Mouse (Mus musculus): ENCODE data around the gene Tubgcp2.

Tubgcp2 gene

DNA sequence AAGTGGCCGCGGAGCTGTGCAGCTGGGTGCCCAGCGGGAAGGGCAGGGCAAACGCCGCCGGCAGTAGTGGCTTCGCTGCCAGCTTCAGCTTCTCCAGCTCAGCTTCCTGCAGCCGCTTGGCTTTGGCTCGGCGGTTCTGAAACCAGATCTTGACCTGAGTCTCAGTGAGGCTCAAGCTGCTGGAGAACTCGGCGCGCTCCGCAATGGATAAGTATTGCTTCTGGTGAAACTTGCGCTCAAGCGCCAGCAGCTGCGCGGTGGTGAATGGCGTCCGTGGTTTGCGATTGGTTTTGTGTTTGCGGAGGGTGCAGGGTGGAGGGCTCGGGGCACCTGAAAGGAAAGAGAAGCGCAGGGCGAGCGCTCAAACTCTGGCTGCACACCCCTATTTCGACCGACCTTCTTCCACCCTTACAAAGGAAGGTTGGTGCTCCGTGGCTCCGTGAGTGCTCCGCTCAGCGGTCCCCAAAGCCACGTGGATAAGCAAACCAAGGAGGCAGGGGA lies 11.4 kb upstream of the Tubgcp2 start:
- DNase-seq (ENCODE audit: low read depth), result peak; percentile 36

DNA sequence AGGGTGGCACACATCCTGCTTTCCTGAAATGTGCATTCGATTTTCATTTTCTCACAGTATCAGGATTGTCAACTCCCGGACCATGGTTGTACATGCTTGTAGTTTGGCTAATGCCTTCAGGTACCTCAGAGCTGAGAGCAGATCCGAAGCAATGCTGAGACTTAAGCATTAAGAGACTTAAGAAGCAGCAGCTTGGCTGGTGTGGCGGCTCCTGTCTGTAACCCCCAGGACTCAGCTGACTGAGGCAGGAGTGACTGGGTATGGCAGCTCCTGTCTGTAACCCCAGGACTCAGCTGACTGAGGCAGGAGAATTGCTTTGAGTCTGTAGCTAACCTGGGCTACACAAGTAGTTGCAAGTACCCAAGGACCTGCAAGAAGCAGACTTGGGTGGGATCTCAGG lies 9.1 kb upstream of the Tubgcp2 start:
- no peak for DNase-seq (ENCODE audit: low read depth)

DNA sequence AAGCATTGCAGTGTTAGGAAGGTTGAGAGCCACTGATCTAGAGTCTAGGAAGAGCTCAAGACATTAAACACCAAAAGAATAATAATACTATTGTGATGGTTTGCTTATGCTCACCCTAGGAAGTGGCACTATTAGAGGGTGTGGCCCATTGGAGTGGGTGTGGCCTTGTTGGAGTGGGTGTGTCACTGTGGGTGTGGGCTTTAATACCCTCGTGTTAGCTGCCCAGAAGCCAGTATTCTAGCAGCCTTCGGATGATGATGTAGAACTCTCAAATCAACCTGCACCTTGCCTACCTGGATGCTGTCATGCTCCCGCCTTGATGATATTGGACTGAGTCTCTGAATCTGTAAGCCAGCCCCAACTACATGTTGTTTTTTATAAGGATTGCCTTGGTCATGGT lies 6.3 kb upstream of the Tubgcp2 start:
- no peak for DNase-seq (ENCODE audit: low read depth)

DNA sequence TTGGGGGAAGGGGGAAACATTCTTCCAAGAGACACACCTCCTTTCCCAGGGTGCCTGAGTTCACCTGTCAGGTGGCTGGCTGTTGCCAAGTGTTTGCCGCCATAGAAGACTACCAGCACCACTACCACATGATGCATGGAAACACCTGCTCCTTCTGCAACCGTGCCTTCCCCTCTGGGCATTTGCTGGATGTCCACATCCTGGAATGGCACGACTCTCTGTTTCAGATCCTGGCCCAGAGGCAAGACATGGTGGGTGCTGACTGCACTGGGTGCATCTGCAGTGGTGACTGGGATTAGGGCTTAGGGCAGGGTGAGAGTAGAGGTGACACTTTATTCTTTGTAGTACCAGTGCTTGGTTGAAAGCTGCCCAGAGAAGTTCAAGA lies 694 bp upstream of the Tubgcp2 start:
- DNase-seq (ENCODE audit: low read depth), result no peak

DNA sequence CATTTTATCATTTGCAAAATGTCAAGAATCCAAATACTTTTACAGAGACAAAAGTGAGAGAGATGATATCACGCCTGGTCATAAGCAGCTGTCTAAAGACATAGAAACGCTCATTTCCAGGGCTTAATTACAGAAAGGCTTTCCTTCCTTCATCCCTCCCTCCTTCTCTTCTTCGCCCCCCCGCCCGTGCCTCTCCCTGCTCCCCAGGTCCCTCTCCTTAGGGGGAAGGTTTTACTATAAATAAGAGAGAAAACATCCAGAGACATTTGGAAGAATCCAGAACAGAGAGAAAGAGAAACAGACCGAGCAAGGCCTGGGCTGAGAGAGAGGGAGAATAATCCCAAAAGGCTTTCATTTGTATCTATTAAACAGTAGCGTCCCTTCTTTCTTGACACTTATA lies 1.0 kb downstream of the Tubgcp2 start:
- no peak for DNase-seq (ENCODE audit: low read depth)

DNA sequence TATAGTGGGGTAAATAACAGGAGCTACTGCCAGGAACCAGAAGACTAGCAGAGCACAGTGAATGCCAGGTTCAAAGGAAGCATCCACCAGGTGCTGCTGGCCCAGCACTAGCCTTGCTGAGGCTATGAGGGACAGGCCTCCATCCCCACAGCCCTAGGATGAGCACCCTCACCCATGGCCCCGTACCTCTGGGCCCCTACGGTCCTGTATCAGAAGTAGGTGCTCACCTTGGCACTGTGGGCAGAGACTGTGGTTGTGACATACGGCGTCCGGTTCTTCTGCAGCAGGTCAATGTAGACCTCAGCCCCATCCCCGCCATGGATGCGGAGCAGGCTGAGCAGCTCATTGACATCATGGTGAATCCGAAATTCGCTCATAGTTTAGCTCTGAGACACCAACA lies 3.1 kb downstream of the Tubgcp2 start:
- DNase-seq (ENCODE audit: low read depth), result no peak

DNA sequence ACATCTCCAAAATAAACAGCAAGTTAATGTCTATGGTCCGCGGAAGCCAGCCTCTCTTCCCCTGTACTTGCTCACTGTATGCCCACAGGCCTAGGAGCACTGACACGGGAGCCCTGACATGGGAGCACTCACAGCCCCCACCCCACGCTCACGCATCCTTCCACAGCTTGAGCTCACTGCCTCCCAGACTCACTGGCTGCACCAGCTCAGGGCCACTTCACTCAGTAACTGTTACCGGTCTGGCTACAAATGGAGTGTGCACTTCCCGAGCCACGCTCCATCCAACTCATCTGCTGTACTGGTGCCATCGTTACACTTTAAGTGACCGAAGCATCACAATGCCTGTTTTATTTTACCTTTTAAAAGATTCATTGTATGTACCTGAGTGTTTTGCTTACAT lies 4.1 kb downstream of the Tubgcp2 start:
- DNase-seq (ENCODE audit: low read depth), result no peak

DNA sequence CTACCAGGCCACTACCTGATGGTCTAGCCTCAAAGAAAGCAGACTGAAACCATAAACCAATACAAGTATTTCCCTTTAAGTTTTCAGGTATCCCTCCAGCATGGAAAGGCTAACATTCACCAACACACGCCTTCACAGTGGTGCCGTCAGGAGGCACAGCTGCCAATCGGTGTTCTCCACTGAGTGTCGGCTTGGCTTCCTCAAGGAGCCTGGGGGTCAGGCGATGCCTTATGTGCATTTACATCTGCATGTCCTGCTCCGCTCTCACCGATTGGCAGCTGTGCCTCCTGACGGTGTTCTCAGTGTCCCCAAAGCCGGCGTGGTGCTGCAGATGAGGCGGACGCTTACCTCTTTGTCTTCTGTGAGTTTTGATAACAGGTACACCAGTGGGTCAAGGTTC lies 4.7 kb downstream of the Tubgcp2 start:
- DNase-seq (ENCODE audit: low read depth), result no peak

DNA sequence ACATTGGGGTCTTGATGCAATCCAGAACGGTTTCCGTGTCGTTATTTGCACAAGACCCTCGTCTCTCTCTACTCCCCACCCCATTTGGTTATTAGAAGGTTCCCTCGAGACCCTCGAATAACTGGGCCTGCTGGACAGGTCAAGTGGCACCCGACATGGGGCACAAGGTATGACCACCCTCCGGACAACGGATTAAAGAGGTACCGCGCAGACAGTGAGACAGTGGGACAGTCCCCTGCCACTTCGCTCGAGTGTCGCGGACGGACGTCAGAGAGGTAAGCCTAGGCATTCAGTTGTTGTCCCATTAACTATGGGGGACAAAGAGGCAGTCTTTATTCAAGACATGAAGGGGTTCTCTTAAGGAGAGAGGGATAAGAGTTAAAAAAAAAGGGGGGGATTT lies 25.1 kb downstream of the Tubgcp2 start:
- no peak for DNase-seq (ENCODE audit: low read depth)

DNA sequence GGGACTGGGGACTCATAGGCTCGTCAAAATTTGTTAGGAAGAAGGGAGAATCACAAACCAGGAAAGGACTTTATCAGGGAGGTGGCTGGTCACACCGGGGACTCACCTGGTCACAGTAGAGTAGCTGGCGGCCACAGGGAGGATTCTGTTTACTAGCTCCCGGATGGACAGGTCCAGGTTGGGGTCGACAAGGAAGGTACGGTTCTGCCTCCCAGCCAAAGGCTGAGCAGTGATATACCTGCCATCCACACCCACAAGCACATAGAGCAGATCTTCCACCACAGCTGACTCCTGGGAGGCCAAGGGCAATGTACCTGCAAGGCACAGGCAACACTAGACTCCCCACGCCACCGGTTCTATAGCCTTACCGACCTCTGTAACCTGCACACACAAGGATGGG lies 28.7 kb downstream of the Tubgcp2 start:
- no peak for DNase-seq (ENCODE audit: low read depth)

DNA sequence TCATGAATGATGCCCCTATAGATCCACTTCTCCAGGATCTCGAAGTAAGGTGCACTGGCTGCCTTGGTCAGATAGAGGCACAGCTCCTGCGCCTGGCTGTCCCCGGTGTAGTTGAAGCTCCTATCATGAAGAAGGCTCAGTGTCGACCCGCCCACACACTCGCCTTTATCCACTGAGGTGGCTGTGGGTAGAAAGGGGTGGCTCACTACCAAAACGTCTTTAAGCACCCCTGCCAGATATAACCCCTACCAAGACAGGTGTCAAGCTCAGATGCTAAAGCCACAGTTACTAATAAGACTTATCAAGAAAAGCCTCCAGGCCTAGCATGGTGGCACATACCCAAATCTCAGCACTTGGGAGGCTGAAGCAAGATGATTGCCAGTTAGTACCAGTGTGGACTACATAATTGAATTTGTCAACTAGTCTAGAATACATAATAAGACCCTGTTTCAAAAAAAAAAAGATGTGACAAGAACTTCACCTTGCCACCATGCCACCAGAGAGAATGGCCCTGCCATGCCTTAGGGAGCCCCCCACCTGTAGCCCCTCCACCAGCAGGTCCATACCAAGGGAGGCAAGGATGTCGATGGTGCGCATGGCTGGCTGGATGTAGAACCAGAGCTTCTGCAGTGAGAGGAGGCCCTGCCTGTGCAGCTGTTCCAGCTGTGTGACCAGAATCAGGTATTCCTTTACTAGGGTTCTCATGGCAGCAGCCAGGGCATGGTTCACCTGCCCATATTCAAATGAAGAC lies 29.4 kb downstream of the Tubgcp2 start:
- DNase-seq (ENCODE audit: low read depth), result no peak

DNA sequence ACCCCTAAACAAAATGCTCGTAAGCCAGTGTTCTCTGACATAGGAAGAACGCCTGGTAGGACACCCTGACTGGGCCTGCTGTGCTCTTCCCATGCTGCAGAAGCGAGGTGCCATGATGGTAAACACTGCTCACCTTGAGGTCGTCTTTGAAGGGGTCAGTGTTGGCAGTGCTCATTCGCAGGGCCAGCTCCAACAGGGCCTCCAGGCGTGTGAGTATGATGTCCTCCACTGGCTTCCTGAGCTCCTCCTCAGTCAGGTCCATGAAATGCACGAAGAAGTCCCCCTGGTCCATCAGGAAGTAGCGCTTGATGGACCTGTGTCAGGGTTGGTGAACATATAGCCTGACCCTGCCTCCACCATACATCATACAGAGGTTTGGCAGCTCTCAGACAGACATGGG lies 31.8 kb downstream of the Tubgcp2 start:
- no peak for DNase-seq (ENCODE audit: low read depth)

DNA sequence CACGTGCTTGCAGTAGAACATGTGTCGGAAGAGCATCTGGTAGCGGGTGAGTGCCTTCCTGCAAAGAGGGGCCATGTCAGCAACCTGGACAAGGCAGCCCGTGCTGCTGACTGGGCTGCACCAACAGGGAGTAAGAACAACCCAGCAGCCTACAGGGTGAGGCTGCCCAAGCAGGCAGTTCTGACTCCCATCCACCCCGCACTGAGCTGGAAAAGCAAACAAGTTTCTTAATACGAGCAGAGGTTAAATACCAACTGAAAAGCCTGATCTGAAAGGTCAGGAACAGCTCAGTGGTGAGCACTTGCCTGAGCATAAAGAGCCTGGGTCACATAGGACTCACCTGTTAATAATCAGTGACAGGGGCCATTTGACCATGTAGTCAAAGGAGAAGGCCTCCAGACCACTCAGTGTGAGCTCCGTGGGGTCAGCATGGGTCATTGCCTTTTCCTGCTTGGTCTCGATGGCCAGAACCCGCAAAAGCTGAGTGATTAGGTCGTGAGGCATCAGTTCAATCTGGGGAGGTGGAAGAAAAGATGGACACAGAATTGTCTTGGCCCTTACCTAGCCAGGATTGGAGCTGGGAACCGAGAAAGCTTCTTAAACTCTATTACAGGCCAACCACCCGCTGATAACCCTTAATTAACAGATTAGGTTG lies 35.3 kb downstream of the Tubgcp2 start:
- DNase-seq (ENCODE audit: low read depth), result no peak

DNA sequence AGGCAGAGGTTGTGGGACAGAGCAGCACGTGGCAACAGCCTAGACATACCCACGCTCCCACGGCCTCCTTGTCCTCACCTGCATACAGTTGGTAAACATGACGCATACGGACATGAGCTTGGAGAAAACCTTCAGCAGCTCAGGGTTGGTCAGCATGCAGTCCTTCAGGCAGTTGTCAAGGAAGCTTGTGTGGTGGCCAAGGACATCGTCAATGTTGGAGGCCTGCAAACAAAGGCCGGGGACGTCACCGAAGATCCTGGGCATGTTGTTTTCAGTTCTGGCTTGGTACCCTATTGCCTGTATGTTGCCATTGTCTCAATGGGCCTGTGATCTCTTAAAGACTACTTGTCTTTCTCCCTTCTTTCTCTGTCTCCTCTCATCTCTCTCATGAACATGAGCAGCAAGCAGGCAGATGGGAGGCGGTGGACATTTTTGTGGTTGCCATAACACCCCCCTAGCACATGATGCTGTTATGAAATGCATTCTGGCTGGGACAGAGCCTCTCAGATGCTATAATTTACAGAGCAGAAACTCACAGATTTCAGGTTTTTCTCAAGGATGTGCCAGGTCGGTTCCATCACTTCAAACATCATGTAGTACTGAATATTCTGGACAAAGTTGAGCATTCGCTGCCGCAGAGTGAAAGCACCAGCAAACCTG lies 37.6 kb downstream of the Tubgcp2 start:
- no peak for DNase-seq (ENCODE audit: low read depth)

DNA sequence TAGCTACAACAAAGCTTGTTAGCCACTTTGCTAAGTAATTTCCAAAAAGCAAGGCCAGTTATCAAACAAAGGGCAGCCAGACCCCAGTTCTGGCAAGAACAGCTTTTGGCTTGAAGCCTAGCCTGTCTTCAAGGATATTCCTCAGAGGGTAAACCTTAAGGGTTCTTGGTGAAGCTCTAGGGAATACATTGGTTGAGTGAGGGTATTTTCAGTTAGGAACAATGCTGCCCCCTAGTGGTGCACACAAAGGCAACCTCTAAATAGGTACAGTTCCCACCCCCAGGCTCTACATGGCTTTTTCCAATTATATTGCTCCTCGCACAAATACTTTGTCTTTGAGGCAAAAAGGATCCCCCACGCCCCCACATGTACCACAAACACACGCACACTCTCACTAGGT lies 41.8 kb downstream of the Tubgcp2 start:
- DNase-seq (ENCODE audit: low read depth), result peak; percentile 90

DNA sequence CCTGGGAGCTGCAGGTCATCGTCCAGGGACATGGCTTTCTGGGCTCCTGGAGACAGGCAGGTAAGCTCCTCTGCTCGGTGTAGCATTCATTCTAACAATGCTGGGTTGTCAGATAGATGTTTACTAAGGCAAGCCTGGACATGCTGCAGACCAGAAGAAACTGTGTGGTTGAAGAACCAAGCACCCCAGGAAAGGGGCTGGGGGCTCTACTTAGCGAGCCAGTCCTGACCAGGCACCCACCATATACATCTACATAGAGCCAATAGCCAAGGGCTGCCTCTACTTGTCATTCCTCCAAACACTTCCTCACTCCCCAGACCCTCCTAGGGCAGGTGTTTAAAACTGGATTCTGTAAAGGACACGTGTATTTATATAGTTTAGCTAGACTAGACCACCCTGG lies 42.3 kb downstream of the Tubgcp2 start:
- no peak for DNase-seq (ENCODE audit: low read depth)

DNA sequence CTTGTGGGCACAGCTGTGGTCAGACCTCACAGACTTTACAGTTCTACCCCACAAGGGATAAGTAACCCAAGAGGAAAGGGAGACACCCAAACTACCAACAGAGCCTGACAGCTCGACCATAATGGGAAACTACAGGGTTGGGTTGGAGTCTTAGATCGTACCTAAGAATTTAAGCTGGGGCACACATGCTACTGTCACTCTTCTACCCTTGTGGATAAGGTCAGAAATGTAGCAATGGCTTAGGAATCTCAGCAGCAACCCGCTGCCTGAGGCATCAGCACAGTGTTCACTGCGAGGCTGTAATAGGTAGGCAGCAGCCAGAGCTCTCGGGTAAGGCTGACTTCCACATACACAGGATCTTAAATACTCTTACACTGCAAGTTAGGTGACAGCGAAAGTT lies 42.9 kb downstream of the Tubgcp2 start:
- DNase-seq (ENCODE audit: low read depth), result no peak

DNA sequence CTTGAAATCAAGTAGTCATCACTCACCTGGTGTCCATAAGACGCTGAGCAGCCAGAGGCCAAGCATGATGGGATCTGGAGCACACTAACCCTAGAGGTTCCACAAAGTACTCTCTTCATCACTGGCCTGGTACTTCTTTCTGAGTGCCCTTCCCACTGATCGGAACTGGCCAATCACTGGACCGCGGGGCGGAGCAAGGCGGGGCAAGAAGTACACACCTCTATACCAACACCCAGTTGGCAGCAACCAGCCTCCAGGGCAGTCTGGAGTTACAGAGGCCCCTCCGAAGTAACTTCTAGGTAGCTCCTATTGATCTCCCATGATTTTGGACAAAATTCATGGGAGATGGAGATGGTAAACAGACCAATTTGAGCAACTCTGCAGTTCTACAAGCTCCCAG lies 44.1 kb downstream of the Tubgcp2 start, which contains the start of gene Adam8:
Adam8 (minus strand) TSS at position 157 of the 400 bp plus-strand sequence.
- DNase-seq (ENCODE audit: low read depth), result peak; percentile 79

DNA sequence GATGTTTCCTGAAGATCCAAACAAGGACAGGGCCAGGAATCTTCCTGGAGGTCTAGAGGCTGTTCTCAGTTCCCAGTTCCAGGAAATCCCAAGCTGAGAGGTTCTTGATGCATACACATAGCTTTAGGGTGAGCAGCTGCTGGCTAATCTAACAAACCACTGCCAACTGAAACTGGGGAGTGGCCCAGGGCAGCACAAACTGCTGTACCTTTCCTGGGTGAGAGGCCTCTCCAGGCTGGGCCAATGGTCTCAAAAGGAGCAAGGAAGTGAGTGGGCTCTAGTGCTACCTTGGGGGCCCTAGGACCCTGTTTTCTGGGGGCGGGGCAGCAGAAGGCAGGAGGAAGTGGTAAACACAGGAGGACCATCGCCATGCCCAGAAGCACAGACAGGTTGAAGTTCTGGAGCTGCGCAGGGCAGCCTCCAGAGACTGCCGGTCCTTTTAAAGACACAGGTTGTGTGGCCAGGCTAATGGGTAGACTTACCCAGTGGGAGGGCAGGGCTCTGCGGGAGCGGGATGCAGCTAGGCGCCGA lies 45.5 kb downstream of the Tubgcp2 start:
- DNase-seq (ENCODE audit: low read depth), result peak; percentile 39

DNA sequence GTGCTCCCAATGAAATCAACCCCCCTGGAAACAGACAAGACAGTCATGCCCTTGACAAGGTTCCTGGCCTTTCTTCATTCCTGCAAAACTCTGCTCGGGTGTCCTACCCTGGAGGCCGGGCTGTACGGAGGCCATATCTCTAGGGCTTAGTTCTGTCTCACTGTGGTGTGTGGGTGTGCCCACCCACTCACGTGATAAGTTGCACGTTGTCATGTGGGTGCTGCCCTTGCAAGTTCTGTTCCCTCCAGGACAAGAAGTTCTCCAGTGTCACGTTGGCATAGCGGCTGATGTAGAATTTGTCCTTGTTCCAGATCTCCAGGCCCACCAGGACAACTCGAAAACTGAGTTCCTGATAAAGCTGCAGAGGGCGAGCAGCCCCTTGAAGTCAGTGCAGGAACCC lies 48.2 kb downstream of the Tubgcp2 start:
- no peak for DNase-seq (ENCODE audit: low read depth)

DNA sequence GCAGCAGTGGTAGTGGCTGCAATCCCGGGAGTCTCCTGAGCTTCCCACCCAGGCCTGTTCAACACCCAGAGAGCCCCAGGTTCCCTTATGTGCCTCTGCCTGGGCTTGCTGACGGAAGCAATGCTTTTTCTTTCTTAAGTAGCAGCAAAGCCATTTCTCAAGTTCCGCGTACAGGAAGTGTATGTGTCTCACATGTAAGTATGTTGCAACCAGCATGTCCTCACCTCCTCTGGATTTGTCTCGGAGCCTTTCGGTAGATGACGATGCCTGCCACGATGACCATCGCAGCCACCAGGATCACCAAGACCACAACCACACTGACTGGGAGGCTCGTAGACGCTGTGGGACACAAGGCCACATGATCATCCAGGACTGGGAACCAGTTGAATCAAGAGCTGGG lies 52.0 kb downstream of the Tubgcp2 start:
- no peak for DNase-seq (ENCODE audit: low read depth)

DNA sequence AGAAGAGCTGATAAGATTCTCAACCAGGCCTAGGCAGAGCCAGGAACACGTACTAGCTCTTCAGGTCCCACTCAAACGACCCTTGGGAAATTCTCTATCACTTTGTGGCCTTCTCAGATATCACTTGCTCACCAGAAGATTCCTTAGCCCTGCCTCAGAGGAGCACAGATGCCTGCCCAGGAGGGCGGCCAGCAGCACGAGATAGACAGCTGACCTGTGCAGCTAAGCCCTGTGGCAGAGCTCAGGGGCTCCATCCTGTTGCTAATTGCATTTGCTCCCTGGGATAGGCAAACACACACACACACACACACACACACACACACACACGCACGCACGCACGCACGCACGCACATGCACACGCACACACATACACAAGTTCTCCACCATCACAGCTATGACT lies 54.4 kb downstream of the Tubgcp2 start:
- DNase-seq (ENCODE audit: low read depth), result no peak

DNA sequence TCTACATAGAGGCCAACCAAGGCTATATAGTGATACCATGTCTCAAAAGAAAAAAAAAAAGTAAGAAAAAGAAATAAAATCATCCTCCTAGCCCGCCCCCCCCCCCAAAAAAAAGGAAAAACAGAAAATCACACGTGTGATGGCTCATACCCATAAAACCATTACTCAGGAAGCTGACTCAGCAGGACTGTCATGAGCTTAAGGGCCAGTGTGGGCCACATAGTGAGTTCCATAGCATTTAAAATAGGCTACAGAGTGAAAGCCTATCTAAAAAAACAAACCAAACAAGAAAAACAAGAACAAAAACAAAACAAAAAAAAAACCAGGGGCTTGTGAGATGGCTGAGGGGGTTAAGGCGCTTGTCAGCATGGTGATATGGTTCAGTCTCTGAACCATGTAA lies 55.7 kb downstream of the Tubgcp2 start:
- no peak for DNase-seq (ENCODE audit: low read depth)

All from induced T-regulatory cell, adult 2 months (primary cell).